Mouse (Mus musculus): Measurements from ENCODE around the gene Ubap1l. TPM values are rescaled to one million over a fixed set of nuclear protein-coding genes. Genes with fewer than 3 reads are reported as not detected.

The Ubap1l gene
- total and polyA plus RNA-seq, 2 experiments = 0.12 to 0.18 TPM

GRCm38 (mm10) chr9:65375163-65375934 lies 14.5 kb downstream of the Ubap1l start:
- TF ChIP-seq POLR2A (IDR thresholded peaks at IDR 0.05; ENCODE audit: extremely low read depth, insufficient read depth, low read length) = no peak
- no peak for TF ChIP-seq CTCF (IDR thresholded peaks at IDR 0.05; ENCODE audit: low read depth, low read length)
- DNase-seq (ENCODE audit: extremely low read depth, low read depth, low spot score) = no peak
- Histone ChIP-seq H3K9ac (ENCODE audit: low read depth, low read length) (no peak overlapping the region), H3K4me1 (ENCODE audit: control insufficient read depth, insufficient read depth, low read length) (no peaks in the 10 kb centered on the region), H3K4me3 (ENCODE audit: insufficient read depth, low read depth, low read length) (no peak overlapping the region), H3K36me3 (ENCODE audit: control insufficient read depth, insufficient read depth, low read length) (no peaks in the 10 kb centered on the region), H3K79me2 (ENCODE audit: control insufficient read depth, insufficient read depth, low read length) (no peaks in the 10 kb centered on the region), H3K27me3 (ENCODE audit: control insufficient read depth, insufficient read depth, low read length) (no peaks in the 10 kb centered on the region), H3K27ac (replicated peaks; ENCODE audit: insufficient read depth, low read depth, low read length) (no peak overlapping the region)
- WGBS = 88% methylated on average over 9 of the region's 9 CpGs

GRCm38 (mm10) chr9:65381017-65381590 lies 20.3 kb downstream of the Ubap1l start:
- H3K79me2 ChIP-seq (ENCODE audit: control insufficient read depth, insufficient read depth, low read length) = no peaks in the 10 kb centered on the region
- no peak for DNase-seq (ENCODE audit: extremely low read depth, low read depth, low spot score)
- WGBS = 90% methylated on average over 4 of the region's 4 CpGs
- no peak overlapping the region for H3K9ac ChIP-seq (ENCODE audit: low read depth, low read length)
- no peaks in the 10 kb centered on the region for H3K27me3 ChIP-seq (ENCODE audit: control insufficient read depth, insufficient read depth, low read length)
- H3K27ac ChIP-seq (replicated peaks; ENCODE audit: insufficient read depth, low read depth, low read length) = no peak overlapping the region
- H3K4me1 ChIP-seq (ENCODE audit: control insufficient read depth, insufficient read depth, low read length) = no peaks in the 10 kb centered on the region
- TF ChIP-seq CTCF (IDR thresholded peaks at IDR 0.05; ENCODE audit: low read depth, low read length) (no peak), POLR2A (IDR thresholded peaks at IDR 0.05; ENCODE audit: extremely low read depth, insufficient read depth, low read length) (no peak)
- H3K4me3 ChIP-seq (ENCODE audit: insufficient read depth, low read depth, low read length) = no peak overlapping the region
- H3K36me3 ChIP-seq (ENCODE audit: control insufficient read depth, insufficient read depth, low read length) = no peaks in the 10 kb centered on the region

GRCm38 (mm10) chr9:65382031-65382750 lies 21.4 kb downstream of the Ubap1l start:
- no peak for TF ChIP-seq POLR2A (IDR thresholded peaks at IDR 0.05; ENCODE audit: extremely low read depth, insufficient read depth, low read length)
- TF ChIP-seq CTCF (IDR thresholded peaks at IDR 0.05; ENCODE audit: low read depth, low read length) = no peak
- no peaks in the 10 kb centered on the region for H3K79me2 ChIP-seq (ENCODE audit: control insufficient read depth, insufficient read depth, low read length)
- WGBS = 77% methylated on average over 6 of the region's 6 CpGs

GRCm38 (mm10) chr9:65382751-65383097 lies 21.9 kb downstream of the Ubap1l start:
- Histone ChIP-seq H3K9ac (ENCODE audit: low read depth, low read length) (no peak overlapping the region), H3K4me3 (ENCODE audit: insufficient read depth, low read depth, low read length) (no peak overlapping the region), H3K27me3 (ENCODE audit: control insufficient read depth, insufficient read depth, low read length) (no peaks in the 10 kb centered on the region), H3K36me3 (ENCODE audit: control insufficient read depth, insufficient read depth, low read length) (no peaks in the 10 kb centered on the region), H3K27ac (replicated peaks; ENCODE audit: insufficient read depth, low read depth, low read length) (no peak overlapping the region), H3K79me2 (ENCODE audit: control insufficient read depth, insufficient read depth, low read length) (no peaks in the 10 kb centered on the region), H3K4me1 (ENCODE audit: control insufficient read depth, insufficient read depth, low read length) (no peaks in the 10 kb centered on the region)
- TF ChIP-seq CTCF (IDR thresholded peaks at IDR 0.05; ENCODE audit: low read depth, low read length) (no peak), POLR2A (IDR thresholded peaks at IDR 0.05; ENCODE audit: extremely low read depth, insufficient read depth, low read length) (no peak)
- no peak for DNase-seq (ENCODE audit: extremely low read depth, low read depth, low spot score)
- 85% methylated on average over 3 of the region's 3 CpGs for WGBS

More at GRCm38 (mm10) chr9:65382031-65382750, 21.4 kb downstream of the Ubap1l start:
- Histone ChIP-seq H3K4me3 (ENCODE audit: insufficient read depth, low read depth, low read length) (no peak overlapping the region), H3K4me1 (ENCODE audit: control insufficient read depth, insufficient read depth, low read length) (no peaks in the 10 kb centered on the region), H3K27me3 (ENCODE audit: control insufficient read depth, insufficient read depth, low read length) (no peaks in the 10 kb centered on the region), H3K9ac (ENCODE audit: low read depth, low read length) (no peak overlapping the region), H3K36me3 (ENCODE audit: control insufficient read depth, insufficient read depth, low read length) (no peaks in the 10 kb centered on the region), H3K27ac (replicated peaks; ENCODE audit: insufficient read depth, low read depth, low read length) (no peak overlapping the region)
- no peak for DNase-seq (ENCODE audit: extremely low read depth, low read depth, low spot score)

- no peak for DNase-seq (ENCODE audit: extremely low read depth, low read depth, low spot score)
- 42% methylated on average over 3 of the region's 3 CpGs for WGBS
- H3K4me1 ChIP-seq (ENCODE audit: control insufficient read depth, insufficient read depth, low read length) = no peaks in the 10 kb centered on the region
- no peak overlapping the region for H3K9ac ChIP-seq (ENCODE audit: low read depth, low read length)
- no peak overlapping the region for H3K4me3 ChIP-seq (ENCODE audit: insufficient read depth, low read depth, low read length)
- no peaks in the 10 kb centered on the region for H3K79me2 ChIP-seq (ENCODE audit: control insufficient read depth, insufficient read depth, low read length)
- no peaks in the 10 kb centered on the region for H3K27me3 ChIP-seq (ENCODE audit: control insufficient read depth, insufficient read depth, low read length)
- H3K27ac ChIP-seq (replicated peaks; ENCODE audit: insufficient read depth, low read depth, low read length) = no peak overlapping the region
- no peak for TF ChIP-seq POLR2A (IDR thresholded peaks at IDR 0.05; ENCODE audit: extremely low read depth, insufficient read depth, low read length)
- TF ChIP-seq CTCF (IDR thresholded peaks at IDR 0.05; ENCODE audit: low read depth, low read length) = no peak
- H3K36me3 ChIP-seq (ENCODE audit: control insufficient read depth, insufficient read depth, low read length) = no peaks in the 10 kb centered on the region
These were observed 23.4 kb downstream of the Ubap1l start for GRCm38 (mm10) chr9:65384276-65384675.

Data from liver, adult 2 months (tissue).